Mouse (Mus musculus) c-Kit-positive CD71-positive TER-119-negative erythroid progenitor cells, embryonic 14.5 days (primary cell): ENCODE measurements around the gene Shkbp1.

Experiments
- DNase-seq: peaks from one replicate; pipeline ENCODE4 v3.0.0-alpha.2; 2013; ENCODE audit warnings: low read depth

Shkbp1 gene

DNA sequence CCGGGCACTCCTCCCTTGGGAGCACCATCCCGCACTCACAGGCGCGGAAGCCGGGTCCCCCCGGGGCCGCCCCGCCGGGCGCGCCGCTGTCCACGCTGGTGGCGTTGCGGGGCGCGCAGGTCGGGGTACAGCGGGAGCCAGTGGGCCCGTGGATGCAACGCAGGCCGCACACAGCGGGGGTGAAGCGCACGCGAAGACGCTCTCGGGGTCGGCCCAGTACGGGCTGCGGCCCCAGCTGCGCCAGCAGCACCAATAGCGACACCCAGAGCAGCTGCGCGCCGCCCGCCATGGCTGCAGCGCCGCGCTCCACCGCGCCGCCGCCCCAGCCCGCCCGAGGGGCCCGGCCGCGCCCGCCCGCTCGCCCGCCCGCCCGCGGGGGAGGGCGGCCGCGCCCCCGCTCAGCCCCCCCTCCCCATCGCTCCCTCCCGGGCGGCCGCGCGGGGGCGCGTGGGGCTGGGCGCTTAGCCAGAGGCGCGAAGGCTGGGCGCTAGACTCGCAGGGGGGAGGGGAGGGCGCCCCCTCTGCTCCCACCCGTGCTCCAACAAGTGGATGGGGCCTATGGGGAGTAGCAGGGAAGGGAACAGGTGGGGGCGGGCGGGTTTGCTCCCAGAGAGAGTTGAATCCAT is 22.4 kb downstream of the Shkbp1 start:
- DNase-seq: no peak

GRCm38 (mm10) chr7:27332353-27333199 is 23.2 kb downstream of the Shkbp1 start:
- DNase-seq: peak; percentile 80

- DNase-seq: no peak
Measured at GRCm38 (mm10) chr7:27331854-27332253, 24.0 kb downstream of the Shkbp1 start.

- DNase-seq: no peak
Measured at GRCm38 (mm10) chr7:27331541-27331851, 24.3 kb downstream of the Shkbp1 start.

DNA sequence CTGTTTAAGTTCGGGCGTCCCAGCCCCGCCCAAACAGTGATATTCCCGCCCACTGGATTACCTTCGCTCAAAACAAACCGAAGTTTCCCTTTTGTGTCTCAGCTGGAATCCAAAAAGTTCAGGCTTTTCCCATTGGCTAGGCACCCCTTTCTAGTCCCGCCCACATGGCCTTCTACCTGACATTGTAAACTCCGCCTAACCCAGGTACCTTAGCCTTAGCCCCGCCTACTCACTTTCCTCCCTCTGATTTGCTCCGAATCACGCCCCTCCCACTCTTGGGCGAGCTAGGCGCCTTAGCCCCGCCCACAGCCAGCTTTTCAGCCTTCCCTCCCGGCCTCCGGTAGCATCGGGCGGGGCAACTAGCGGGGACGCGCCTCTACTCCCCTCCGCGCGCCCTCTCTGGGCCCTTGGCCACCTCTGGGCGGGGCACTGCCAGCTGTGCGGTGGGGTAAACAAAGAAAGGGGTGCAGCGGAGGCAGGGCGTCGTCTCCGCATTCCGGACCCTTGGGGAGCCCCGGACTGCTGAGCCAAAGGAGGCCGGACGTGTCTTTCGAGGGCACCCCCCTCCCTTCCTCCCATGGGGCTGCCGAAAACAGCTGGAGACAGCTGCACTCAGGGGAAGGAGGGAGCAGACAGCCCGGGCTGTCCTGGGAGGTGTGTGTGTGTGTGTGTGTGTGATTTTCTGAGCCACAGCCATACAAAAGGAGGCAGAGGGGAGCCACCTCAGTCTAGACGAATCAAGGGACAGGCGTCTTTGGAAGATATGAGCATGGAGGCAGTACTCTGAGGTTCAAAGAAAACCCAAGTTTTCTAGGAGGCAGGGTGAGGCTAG is 24.9 kb downstream of the Shkbp1 start:
- peak; percentile 86 for DNase-seq

DNA sequence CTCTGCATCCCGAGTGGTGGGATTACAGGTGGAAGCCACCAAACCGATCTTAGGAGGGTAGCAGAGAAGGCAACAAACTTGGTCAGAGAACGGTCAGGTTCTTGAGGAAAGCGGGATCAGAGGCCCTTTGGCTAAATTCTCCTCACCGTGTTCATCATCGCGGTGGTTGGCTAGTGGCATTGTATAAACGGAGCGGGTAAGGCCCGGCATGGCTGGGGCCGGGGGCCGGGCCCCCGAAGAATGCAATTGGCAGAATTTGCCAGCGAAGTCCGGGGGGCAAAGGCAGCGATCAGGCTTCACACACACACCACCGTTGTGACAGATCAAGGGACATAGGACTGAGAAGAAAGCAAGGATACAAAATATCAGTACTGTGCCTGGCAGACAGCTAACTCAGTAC is 25.8 kb downstream of the Shkbp1 start:
- no peak for DNase-seq

DNA sequence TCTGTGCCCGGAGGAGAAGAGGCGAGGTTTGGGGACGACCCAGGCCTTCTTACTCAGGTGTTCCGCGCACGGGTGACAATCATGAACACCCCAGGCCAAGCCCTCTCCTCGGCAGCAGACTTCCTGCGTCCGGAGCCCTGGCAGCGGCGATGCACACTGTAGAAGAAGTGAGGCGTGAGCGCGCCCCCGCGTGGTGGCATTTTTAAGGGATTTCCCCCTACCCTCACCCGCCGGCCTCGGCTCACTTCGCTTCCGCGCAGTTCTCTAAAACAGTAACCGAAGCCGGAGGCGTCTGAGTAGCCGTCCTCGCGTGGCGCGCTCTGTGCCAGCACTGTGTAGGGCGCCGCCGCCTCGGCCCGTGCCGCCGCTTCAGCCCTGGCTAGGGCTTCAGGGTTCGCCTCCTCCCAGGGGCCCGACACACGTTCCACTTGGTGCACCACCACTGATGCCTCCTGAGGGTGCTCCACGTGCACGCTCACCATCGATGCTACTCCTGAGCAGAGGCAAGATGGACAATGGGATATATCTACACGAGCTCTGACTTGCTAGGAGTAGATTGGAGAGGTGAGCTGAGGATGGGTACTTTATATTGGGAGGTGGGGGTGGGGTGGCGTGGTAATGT is 26.4 kb downstream of the Shkbp1 start:
- no peak for DNase-seq

DNA sequence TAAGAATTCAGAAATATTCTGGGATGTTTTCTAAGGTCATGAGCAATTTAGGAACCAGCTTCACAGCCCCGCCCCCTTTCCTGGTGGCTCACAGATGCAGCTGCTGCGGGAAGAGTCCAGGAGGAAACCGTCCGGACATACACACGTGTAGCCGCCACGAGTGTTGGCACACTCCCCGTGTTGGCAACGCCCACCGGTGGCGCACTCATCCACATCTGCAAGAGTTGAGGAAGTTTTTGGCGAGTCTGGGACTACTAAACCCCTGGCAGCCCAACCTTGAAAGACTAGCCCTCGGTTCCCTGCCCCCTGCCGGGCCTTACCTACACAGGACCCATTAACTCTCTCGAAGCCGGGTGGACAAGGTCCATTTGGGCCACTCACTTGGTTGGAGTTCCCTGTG is 27.2 kb downstream of the Shkbp1 start:
- no peak for DNase-seq

DNA sequence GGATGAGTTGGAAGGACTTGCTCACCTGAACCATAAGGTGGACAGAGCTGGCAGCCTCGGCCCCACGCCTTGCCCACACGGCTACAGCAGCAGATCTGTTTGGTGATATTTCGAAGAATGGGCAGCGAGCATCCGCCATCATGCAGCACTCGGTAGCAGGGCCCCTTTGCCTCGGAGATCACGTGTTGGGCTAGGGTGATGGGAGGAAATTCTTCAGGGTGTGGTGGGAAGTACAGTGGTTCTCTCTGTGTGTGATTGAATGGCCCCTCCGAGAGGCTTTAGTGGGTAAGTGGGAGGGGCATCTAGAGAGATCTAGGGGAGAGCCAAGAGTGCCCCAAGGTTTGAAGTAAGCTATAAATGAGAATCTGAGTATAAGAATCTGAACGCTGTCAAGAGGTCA is 27.7 kb downstream of the Shkbp1 start:
- DNase-seq: no peak

GRCm38 (mm10) chr7:27327500-27327899 is 28.3 kb downstream of the Shkbp1 start:
- no peak for DNase-seq

- no peak for DNase-seq
Measured at GRCm38 (mm10) chr7:27326101-27326880, 29.5 kb downstream of the Shkbp1 start.

DNA sequence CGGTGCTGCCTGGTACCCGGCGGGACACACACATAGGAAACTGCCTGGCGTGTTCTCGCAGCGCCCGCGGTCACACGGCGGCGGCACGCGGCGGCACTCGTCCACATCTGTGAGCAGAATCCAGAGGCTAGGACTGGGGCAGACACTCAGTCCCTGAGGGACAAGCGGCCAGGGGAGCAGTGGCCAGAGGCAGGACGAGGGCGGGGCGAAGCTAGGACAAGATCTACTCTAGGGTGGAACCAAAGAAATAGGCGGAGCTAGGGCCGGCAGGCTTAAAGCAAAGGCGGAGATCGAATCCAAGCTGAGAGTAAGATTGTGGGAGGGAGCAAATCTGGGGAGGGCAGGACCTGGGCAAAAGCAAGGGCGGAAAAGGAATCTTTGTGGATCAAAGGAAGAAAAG is 30.1 kb downstream of the Shkbp1 start:
- no peak for DNase-seq

DNA sequence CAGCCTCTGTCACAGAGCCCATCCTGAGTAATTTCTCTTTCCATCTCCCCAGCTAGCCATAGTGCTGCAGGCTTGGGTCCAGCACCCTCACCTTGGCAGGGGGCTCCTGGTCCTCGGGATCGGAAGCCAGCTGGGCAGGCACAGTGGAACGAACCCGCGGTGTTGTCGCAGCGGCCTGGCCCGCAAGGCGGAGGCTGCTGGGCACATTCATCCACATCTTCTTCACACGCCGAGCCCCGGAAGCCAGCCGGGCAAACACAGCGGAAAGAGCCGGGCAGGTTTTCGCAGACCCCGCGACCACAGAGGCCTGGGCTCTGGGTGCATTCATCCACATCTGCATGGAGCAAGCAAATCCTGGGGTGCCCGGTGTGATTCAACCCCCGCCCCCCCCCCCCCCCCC is 30.9 kb downstream of the Shkbp1 start:
- no peak for DNase-seq

DNA sequence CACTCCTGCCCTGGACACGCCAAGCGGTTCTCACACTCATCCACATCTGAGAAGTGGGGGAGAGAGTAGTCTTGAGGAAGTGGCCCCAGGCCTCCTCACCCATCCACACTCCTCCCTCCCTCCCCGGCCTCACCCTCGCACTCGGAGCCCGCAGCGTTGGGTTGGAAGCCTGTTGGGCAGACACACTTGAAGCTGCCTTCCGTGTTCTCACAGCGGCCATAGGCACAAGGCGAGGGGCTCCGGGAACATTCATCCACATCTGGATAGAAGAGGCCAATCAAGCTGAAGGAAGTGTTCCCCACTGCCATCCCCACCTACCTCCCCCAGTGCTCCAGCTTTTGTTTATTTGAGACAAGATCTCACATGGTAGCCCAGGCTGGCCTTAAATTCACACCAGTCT is 31.7 kb downstream of the Shkbp1 start:
- no peak for DNase-seq

DNA sequence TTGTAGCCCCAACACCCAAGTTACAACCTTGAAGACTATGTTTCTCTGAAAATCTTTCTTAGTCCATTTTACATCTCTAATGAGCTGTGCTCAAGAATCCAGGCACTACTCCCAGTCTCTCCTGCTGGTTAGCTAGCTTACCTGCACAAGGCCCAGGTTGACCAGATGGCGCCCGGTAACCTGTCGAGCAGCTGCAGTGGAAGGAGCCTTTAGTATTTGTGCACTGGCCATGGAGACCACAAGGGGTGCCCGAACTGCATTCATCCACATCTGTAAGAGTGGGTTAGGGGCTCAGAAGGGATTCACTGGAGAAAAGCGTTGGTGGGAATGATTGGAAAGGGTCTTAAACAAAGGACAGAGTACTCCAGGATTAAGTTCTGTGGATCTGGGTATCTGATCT is 32.8 kb downstream of the Shkbp1 start:
- DNase-seq: no peak

- DNase-seq: no peak
Measured at GRCm38 (mm10) chr7:27322291-27322690, 33.5 kb downstream of the Shkbp1 start.

DNA sequence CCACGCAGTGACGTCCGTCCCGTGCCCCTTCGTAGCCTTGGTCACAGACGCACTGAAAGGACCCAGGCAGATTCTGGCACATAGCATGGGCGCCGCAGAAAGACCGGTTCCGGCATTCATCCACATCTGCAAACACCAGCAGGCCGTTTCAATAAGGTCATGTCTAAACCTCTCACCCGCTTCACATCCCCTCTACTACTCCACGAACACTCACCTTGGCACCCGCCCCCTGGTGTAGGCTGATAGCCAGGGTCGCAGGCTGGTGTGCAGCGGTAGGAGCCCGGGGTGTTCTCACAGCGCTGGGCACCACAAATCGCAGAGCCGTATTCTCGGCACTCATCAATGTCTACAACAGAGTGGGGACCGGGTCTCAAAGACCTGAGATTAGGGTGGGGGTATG is 36.4 kb downstream of the Shkbp1 start:
- no peak for DNase-seq

- DNase-seq: no peak
Measured at GRCm38 (mm10) chr7:27315958-27316357, 39.9 kb downstream of the Shkbp1 start.

GRCm38 (mm10) chr7:27314393-27314792 is 41.4 kb downstream of the Shkbp1 start:
- no peak for DNase-seq

DNA sequence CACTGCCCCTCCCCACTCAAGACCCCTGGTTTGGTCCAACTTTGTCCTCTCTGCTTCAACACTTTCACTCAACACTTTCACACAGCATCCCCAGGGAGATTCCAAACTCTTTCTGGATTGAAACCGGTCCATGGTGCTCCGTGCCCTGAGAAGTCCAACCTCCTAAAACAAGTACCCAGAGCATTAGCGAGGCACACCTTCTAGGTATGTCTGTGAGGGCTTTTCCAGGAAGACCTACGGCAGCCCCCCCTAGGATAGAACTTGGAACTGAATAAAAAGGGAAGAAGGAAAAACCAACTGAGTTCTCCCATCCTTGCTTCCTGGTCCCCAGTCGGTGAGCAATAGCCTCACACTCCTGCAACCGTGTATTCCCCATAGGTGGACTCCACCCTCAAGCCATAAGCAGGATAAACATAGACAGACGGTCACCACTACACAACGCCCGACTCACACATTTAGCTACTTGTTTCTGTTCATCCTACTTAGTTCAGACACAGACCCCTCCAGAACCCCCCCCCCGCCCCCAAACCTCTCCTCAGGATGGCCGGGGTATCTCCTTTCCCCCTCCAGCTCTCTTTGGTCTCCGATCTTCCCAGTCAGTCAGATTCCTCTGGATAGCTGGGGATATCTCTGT is 44.1 kb downstream of the Shkbp1 start:
- DNase-seq: no peak

DNA sequence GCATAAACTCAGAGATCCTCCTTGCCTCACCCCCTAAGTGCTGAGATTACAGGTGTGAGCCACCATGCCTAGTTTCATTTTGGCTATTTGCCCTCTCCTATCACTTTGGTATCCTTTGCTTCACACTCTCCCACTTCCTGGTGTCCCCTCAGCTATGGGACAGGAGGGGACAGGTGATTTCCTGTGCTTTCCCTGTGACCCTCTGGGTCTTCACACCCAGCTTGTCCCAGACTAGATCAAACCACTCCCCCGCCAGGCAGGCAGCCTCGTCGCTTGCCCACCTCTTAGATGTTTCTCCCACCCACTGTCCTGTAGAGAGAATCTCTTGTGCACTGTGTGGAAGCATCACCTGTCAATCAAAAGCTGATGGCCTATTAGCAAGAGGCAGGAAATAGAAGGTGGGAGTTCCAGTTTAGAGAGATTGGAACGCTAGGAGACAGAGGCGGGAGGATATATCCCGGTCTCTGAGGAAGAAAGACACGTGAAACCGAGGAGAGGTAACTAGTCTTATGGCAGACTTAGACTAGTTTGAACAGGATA is 44.8 kb downstream of the Shkbp1 start:
- DNase-seq: no peak
